Mouse (Mus musculus): ENCODE measurements around the gene Traf7.

Traf7 gene

DNA sequence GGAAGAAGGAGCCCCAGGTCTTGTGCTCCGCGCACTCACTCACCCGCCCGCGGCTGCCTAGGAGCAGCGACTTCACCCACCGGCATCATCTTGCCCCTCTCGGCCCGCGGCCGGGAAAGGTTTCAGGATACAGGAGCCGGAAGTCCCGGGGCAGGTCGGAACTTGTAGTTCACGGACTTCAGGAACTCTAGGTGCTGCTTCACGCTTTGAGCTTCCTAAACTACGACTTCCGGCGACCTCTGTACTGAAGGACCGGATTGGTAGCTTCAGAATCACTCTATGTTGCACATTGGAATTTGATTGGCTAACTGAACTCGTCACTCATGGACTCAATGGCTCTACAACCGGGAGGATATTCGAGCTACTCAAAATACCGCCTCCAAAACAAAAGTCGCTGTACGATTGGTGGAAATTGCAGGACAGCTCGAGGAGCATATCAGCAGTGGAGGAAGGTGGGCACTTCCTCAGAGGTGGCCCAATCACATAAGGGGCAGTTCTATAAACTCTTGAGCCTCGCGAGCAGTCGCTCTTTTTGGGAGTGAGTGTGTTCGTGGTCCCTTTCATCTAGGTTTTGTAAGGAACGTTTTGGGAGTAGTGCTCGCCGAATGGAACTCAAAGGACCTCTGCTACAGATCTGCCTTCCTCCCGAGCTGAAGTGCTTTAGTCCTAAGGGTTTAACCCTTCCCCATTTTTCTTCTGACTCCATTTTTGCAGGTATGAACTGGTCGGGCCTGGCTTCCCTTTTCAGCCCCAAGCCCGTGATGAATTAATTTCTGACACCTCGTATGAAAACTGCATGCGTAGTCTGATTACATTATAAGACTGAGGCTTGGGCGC, at the start of gene Traf7:
Traf7 (minus strand) TSS at position 216 of the 837 bp plus-strand sequence.
- peak; percentile 78 to 79 for DNase-seq

DNA sequence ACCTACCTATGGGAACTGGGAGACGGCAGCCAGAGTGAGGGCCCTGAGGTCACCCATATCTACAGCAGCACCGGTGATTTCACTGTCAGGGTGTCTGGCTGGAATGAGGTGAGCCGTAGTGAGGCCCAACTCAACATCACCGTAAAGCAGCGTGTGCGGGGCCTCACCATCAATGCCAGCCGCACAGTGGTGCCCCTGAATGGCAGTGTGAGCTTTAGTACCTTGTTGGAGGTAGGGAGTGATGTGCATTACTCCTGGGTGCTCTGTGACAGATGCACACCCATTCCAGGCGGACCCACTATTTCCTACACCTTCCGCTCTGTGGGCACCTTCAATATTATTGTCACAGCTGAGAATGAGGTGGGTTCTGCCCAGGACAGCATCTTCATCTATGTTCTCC, 46.1 kb upstream of the Traf7 start:
- no peak for DNase-seq

DNA sequence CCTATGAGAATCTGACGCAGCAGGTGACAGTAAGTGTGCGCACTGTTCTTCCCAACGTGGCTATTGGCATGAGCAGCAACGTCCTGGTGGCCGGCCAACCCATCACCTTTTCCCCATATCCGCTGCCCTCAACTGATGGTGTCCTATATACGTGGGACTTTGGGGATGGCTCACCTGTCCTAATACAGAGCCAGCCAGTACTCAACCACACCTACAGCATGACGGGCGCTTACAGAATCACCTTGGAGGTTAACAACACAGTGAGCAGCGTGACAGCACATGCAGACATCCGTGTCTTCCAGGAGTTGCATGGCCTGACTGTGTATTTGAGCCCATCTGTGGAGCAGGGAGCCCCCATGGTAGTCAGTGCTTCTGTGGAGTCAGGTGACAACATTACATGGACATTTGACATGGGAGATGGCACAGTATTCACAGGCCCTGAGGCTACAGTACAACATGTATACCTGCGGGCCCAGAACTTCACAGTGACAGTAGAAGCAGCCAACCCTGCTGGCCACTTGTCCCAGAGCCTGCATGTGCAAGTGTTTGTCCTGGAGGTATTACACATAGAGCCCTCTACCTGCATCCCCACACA, 45.0 kb upstream of the Traf7 start:
- DNase-seq: no peak

DNA sequence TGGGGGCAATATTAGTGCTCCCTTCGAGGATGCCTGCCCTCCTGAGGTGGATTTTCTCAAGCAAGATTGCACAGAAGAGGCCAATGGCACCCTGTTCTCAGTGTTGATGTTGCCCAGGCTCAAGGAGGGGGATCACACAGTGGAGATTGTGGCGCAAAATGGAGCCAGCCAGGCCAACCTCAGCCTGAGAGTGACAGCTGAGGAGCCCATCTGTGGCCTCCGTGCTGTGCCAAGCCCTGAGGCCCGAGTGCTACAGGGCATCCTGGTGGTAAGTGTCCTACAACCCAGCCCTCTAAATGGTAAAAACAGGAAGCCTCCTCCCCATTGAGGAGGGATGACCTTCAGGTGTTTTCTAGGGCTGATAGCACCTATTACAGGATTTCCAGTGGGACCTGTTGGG, 42.1 kb upstream of the Traf7 start:
- no peak for DNase-seq

DNA sequence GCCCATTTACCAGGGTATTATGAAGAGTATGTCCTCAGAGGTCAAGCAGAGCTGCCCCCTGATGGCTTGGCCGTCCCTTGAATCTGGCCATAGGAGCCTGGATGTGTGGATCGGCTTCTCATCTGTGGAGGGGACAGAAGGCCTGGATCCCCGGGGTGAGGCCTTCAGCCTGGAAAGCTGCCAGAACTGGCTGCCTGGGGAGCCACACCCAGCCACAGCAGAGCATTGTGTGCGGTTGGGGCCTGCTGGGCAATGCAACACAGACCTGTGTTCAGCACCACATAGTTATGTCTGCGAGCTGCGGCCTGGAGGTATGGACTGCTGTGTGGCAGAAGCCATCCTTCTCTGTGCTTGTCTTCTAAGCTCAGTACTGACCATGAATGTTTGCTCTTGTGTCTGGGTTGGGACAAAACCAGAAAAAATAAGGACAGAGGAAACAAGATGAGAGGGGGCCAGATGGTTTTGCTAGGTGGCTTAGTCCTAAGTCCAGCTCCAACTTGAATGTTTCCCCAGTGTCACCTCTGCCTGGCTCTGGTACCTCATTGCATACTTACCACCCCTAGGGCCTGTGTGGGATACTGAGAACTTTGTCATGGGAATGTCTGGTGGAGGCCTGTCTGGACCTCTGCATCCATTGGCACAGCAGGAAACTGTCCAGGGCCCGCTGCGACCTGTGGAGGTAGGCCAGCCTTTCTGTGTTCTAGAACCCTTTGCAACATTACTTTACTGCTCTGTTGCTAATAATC, 39.5 kb upstream of the Traf7 start:
- DNase-seq: no peak

DNA sequence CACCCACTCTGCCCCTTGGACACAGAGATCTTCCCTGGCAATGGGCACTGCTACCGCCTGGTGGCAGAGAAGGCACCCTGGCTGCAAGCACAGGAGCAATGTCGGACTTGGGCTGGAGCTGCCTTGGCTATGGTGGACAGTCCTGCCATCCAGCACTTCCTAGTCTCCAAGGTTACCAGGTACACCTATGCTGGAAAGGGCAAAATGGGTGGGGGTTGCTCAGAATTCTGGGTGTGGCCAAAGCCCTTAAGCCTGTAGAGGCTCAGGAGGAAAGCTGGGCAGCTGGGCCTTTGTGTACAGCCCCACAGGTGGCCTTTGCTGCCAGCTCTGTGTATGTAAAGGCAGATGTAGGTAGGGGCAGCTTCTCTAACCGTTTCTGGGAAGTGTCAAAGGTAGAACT, 38.1 kb upstream of the Traf7 start:
- no peak for DNase-seq

DNA sequence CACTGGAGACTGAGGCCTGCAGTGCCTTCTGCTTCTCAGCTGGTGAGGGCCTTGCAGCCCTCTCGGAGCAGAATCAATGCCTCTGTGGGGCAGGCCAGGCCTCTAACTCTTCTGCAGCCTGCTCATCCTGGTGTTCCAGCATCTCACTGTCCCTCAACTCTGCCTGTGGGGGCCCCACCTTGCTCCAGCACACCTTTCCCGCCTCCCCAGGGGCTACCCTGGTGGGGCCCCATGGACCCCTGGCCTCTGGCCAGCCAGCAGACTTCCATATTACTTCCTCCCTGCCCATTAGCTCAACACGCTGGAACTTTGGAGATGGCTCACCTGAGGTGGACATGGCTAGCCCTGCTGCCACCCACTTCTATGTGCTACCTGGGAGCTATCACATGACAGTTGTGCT, 37.4 kb upstream of the Traf7 start:
- DNase-seq: no peak

DNA sequence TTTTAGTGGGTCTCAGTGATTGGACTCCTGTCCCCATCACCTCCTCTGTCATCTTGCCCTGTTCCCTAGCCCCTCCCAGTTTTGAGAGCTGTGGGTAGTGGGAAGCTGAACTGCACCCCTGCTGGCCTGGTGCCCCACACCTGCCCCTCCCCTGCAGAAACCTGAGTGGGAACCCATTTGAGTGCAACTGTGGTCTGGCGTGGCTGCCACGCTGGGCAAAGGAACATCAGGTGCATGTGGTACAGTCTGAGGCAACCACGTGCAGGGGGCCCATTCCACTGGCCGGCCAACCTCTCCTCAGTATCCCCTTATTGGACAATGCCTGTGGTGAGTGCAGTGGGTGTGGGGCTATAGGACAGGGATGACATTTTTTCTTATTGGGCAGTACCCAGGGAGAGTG, 36.7 kb upstream of the Traf7 start:
- no peak for DNase-seq

DNA sequence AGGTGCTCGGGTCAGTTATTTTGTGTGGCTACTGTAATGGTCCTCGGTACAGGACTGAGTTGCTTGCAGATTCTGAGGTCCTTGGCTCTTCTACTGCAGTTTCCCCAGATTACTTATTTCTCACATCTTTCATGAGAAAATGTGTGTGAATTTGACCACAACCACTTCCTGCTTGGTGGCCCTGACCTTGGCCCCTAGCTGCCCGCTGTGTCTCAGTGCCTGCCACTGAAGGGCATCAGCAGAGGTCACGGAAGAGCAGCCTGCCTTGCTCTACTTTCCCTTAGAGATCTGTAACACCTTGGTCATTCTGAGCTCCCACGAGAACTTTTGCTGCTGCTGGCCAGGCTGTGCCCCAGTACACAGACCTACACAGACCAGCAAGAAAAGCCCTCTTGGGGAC, 35.9 kb upstream of the Traf7 start:
- DNase-seq: no peak

DNA sequence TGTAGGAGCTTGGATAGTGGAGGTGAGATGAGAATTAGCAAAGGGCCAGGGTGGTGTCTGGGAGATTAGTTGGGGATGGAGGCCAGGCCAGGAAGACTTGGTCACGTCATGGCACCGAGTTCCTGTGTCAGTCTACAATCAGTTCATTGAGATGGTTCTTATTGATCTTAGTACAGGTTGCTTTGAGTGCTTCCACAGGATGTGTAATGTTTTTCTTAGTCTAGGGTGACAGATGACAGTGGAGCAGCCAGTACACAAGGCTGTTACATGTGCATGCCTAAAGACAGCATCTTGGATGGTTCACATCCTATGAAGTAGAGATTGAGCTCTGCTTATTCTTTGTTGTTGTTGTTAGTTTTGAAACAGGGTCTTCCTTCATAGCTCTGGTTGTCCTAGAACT, 33.9 kb upstream of the Traf7 start:
- no peak for DNase-seq

DNA sequence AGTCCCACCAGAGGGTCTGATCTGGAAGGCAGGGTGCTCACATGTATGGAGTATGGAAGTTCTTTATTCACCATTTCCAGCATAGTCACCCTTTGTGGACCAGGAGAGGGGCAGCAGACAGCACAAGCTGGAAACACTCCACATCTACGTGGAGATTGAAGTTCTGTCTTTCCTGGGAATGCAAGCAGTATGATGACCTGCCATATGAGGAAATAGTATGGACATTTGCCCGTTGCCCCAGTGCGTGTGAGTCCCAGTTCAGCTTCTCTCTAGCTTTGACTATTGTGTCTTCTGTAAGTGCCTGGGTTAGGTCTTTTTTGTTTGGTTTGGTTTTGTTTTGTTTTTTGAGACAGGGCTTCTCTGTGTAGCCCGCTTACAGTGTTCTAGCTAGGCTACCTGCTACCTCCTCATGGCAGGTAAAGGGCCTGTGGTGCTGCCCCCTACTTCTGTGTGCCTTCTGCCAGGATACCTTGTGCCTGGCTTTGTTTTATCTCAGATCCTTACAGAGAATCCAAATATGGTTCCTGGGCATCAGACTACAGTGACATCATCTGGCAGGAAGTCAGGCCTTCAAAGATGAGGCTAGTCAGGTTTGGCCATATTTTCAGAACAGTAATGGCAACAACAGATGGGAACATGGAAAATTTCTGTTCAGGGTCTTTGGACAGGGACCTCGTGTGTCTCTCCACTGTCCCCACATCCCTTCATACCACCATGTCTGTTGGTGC, 32.7 kb upstream of the Traf7 start:
- DNase-seq: no peak

DNA sequence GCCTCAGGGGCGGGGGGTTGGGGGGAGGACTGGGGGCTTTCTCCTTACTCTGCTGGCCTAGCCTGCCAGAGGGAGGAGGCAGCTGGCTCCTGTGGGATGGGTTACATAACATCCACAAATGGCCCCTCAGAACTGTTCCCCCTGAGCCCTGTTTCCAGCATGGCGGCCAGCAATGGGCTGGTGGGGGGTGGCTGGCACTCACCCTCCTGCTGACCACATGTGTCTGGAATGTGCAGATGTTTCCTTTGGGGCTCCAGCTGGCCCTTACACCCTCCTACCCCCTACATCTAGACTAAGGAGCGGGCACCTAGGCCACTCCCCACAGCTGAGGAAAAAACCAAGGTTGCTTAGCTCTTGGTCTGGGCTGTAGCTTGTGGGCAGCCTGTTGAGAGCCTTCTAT, 31.4 kb upstream of the Traf7 start:
- DNase-seq: no peak

DNA sequence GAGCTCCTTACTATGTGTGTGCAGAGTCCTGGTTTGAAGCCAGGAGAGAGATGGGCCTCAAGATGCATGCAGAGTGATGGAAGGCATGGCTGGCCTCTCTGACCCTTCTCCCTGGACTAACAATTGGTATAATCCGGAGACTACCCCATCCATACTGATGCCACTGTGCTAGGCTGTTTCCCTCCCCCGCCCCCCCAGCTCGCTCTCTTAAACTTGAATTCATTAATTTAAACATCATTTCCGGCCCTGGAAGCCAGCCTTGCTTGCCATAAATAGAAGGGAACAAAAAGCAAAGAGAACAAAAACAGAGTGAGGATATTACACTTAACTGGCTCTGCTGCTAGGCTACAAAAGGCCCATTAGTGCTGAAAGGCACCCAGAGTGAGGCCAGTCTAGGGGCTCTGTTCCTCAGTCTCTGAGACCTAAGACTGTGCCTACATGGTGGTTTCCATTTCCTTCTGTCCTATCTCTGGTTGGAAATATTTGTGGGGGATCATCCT, 30.9 kb upstream of the Traf7 start:
- DNase-seq: no peak

DNA sequence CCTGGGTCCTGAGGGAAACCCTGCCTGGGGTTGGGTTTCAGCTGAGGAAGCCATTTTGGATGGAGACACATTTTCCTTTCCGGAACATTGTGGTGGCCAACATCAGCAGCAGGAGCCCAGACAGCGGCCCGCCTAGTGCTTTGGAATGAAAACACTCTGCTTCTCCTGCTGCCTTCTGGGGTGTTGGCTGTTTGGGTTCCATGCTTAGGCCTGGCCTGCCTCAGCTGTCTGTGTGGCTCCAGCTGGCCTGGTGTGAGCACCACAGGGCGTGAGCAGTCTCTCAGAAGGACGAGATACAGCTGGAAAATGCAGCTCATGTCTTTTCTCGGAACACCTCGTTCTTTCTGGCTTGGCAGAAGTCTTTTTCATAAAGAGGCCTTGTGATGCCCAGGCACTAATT, 29.4 kb upstream of the Traf7 start:
- no peak for DNase-seq

DNA sequence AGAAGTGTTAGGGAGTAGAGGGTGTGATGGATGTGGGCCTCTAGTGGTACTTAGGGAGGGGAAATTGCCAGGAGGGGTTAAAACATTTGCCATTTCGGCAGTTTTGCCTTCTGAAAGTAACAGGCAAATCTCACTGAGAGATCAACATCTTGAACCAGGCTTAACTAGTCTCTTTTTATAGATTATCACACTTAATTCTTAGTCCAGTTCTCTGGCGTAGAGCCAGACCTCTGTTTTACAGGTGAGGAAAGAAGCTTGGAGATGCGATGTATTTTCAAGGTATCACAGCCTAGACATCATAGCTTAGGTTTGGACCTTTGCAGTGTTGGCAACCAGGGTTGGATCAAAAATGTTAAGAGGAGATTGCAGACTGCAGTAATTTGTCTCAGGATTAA, 23.3 kb upstream of the Traf7 start:
- DNase-seq: no peak

DNA sequence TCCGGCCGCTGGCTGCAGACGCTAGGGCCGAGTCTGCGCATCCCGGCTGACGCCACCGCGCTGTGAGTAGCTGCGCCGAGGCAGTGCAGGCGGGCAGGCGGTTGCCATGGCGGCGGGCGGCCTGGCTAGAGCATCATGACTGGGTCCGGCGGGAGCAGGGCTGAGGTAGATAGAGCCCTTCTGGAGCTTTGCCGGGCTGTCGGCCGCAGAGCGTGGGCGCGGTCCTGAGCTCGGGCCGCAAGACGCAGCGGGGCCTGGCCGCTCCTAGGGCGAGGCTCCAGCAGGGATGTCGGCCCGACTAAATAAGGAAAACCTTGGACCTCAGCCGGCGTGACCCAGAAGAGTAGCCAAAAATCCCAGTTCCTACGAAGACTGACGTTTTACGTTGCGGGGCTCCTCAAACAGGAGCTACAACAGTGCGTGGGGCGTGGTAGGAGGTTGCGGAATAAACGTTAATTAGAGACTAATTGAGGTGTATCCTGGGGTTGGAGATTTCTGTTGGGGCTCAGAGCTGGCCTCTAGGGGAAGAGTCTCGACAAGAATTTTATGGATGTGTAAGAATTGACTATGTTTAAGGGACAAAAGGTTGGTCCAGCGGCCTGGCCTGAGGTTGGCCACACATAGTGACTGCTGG, 22.8 kb upstream of the Traf7 start:
- peak; percentile 61 to 67 for DNase-seq

DNA sequence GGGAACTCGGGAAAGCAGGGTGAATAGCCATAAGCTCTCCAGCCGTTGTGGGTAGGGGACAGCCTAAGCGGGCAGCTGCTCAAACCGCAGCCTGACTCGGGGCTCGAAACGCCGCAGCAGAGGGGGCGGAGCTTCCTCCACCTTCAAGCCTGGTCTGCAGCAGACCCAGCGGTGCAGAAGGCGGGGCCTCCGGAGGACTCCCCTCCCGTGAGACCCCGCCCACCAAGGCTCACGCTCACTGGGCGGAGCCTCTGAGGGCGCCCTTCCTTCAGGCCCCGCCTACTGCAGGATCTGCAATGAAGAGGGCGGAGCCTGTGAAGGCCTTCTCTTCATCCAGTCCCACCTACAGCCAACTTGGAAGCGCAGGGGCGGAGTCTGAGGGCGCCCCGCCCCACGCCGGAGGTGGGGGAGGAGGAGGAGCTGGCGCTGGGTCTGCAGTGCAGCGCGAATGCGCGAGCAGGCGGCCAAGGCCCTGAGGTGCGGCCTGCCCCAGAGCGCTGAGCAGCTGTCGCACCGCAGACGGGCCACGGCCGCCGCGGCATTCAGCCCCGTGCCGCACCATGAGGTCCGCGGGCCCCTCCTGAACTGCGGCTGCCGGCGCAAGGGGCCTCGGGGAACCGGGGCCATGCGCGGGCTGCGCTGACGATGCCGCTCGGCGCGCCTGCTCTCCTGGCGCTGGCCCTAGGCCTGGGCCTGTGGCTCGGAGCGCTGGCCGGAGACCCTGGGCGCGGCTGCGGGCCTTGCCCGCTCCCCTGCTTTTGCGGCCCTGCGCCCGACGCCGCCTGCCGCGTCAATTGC, 22.1 kb upstream of the Traf7 start, which contains the start of gene Pkd1:
Pkd1 (plus strand) TSS at position 217 of the 798 bp plus-strand sequence.
- peak; percentile 99 to 100 for DNase-seq

DNA sequence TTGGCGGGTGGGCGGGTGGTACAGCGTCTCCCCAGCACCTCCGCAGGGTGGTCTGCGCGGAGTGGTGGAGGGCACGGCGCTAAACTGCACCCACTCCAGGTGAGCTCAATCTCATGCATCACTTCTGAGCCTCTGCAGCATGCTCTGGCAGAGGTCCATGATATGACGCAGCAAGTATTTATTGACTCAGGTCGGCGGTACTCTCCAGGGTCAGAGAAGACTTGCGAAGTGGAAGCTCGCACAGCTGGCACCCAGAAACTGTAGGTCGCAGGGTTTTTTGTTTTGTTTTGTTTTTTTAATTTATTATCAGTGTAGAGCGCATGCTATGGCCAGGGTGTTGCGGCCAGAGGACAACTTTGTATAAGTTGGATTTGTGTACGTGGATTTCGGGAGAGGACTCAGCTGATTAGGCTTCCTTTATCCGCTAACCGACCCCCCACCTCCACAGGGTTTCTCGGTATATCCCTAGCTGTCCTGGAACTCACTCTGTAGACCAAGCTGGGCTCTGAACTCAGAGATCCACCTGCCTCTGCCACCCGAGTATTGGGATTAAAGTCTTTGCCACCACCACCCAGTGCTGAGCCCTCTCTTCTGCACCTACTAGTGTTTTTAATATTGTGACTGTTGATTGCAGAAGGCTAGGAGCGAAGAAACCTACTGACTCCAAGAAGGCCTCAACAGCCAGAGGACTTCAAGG, 21.3 kb upstream of the Traf7 start:
- peak; percentile 35 to 54 for DNase-seq

DNA sequence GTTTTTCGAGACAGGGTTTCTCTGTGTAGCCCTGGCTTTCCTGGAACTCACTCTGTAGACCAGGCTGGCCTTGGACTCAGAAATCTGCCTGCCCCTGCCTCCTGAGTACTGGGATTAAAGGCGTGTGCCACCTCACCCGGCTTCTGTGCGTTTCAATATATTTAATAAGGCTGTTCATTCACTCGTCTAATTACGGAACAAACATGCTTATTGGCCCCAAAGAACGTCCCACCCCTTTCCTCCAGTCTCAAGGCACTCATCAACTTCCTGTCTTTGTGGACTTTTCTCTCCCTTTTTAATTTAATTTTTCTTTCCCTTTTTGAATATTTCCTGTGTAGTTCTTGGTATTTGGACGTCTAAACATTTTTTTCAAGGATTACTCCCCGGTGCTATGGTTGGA, 20.7 kb upstream of the Traf7 start:
- peak in 1 of 2 experiments; percentile 47 for DNase-seq

DNA sequence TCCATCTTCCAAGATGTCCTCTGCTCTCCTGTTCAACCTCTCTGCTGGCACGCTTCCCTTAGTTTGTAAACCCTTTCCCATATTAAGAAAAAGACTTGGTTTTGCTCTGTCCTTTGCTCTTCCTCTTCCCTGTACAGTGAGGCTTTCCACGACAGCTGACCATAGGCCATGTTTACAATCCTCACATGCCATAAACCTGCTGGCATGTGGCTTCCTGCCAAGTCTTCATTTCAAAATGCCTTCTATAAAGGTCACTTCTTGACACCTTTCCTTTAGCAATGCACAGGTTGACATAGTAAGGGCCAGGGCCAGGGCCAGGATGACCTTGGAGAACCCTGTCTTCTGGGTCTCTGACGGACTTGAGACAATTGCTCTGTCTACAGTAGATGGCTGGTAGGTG, 18.5 kb upstream of the Traf7 start:
- no peak for DNase-seq

DNA sequence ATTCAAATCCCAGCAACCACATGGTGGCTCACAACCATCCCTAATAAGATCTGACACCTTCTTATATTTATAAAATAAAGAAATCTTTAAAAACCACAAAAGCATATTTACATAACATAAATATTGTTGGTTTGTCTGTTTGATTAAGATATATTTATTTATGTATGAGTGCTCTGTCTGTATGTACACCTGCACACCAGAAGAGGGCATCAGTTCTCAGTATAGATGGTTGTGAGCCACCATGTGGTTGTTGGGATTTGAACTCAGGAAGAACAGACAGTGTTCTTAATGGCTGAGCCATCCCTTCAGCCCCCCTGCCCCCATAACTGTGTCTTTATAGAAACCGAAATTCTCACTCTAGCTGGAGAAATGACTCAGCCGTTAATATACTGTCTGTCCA, 17.5 kb upstream of the Traf7 start:
- no peak for DNase-seq

Data from spleen, adult 18-20 months (tissue).